Mouse (Mus musculus): Measurements from ENCODE around the gene Eml2.
"Not testable (repeated sequence)": the region's sequence is repeated elsewhere in the genome, so short reads cannot be mapped to it uniquely, and the experiment has no call there.

Gene Eml2

DNA sequence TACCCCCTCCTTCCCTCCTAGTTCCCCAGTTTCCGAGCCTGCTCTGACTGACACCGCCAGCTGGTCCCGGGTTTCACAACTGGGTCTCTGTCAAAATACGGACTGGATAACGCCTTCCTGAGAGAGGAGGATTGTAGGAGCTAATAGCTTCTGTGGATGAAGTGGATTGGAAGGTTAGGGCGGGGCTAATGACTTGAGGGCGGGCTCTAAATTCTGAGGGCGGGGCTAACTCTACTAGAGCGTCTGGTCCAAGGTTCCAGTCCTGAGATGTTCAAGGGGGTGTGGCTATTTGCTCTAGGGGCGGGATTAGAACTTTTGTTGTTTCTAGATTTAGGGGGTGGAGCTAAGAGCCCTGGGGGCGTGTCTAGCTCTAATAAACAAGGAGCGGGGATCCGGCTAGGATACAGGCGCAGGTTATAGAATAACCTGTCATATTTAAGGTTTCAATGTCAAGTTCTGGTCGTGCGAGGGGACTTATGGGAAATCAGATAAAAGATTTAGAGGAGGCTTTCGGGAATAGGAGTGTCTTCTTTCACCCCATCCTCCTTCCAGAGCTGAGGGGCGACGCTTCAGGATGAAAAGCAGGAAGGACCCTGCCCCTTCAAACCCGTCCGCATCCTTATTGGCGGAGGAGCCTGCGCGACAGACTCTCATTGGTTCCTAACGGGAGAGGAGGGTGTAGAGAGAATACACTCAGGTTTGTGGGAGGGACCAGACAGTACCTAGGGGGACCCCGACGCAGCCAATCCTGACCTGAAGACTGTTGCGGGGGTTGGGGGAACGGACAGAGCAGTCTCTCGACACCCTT is at the start of gene Eml2:
Gene Eml2, plus strand, starts transcription at position 714 of the 808 bp plus-strand sequence.
- DNase-seq, result peak; percentile 95

- no peak for DNase-seq
These were observed 48.5 kb upstream of the Eml2 start for GRCm38 (mm10) chr7:19127744-19128143.

GRCm38 (mm10) chr7:19129396-19129795 is 46.8 kb upstream of the Eml2 start:
- DNase-seq, result no peak

GRCm38 (mm10) chr7:19130657-19131056 is 45.6 kb upstream of the Eml2 start:
- DNase-seq, result no peak

DNA sequence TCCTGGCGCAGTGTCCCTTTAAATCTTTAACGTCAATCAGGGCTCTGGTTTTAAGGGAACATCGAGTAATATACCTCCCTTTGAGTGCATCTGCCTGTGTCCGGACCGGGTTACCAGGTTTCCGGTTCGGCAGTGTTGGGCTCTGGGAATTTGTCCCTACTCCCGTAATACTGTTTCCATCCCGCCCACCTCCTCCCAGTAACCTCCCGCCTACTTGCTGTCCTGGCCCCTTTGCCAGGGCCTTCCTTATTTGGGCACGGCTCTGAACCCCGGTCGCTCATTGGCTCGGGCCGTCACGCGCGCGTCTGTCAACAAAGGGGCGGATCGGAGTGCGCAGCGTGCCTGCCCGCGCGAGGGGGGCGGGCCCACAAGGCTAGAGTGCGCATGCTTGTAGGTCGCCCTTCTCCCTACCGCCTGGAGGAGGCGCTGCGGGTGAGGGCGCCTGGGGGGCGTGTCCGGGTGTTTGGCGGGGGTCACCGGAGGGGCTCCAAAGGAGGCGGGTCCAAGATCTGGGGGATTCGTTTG is 44.8 kb upstream of the Eml2 start:
- peak; percentile 99 for DNase-seq

DNA sequence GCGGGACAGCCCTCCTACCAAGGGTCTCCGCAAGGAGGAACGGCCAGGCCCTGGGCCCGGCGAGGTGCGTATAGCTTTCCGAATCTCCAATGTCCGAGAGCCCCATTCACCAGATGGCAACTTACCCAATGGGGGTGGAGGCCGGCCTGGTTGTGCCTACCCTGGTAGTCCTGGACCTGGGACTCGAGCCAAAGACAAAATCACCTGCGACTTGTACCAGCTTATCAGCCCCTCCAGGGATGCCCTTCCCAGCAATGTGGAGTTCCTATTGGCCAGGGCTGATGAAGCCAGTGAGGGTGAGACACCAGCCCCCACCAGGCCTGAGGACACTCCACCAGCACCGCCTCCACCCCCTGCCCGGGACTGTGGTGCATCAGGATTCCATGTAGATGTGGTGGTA is 40.1 kb upstream of the Eml2 start:
- no peak for DNase-seq

- DNase-seq, result peak; percentile 49
These were observed 39.4 kb upstream of the Eml2 start for GRCm38 (mm10) chr7:19136673-19137334.

DNA sequence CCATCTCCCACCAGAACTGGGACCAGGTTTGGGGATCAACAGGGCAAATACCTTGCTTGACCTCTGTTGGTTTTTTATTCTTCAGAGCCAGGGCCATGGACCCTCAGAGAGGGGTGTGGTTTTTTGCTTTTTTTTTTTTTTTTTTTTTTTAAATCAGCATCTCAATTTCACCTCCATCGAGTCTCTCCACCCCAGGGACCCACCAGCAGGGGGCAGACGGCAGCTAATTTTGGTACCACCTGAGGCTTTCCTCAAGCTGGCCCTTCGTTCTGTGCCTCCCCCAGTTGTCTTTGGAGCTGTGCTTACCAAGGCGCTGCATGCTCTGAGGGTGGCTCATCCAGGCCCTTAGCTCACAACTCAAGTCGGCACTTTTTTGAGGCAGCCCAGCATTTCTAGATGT is 38.8 kb upstream of the Eml2 start:
- DNase-seq, result no peak

- DNase-seq, result no peak
These were observed 29.4 kb upstream of the Eml2 start for GRCm38 (mm10) chr7:19146793-19147192.

GRCm38 (mm10) chr7:19147497-19148045 is 28.6 kb upstream of the Eml2 start:
- DNase-seq, result no peak

DNA sequence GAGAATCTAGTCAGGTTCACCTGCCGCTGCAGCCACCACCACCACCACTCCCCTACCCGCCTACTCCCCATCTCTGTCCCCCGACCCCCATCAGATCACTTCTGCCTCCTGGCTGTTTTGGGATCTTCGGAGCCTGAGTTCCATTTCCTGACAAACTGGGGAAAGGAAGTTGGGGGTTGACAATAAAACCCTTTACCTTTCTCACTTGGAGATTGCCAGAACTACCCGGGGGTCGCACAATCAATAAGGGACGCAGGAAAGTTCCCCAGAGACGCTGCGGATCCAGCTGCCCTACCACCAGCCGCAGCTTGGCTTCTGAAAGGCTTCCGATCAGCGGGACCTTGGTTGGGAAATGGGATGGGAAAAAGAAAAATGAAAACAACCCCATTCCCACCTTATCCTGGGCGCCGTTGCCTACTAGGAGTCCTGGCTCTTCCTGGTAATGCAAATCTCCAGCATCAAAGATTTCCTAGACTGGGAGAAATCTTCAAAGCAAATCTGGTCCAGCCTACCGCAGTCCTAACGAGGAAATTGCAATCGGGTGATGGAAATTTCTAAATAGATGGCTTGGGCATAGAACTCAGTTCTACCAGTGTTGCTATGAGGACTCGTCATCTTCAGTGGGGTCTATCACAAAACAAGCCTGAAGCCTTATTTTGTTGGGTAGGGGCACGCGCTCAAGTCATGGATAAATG is 27.9 kb upstream of the Eml2 start:
- DNase-seq, result no peak

GRCm38 (mm10) chr7:19148875-19149541 is 27.2 kb upstream of the Eml2 start, which contains the start of gene Qpctl:
Qpctl (minus strand) TSS chr7:19149291.
- DNase-seq, result peak; percentile 99

GRCm38 (mm10) chr7:19149626-19150025 is 26.6 kb upstream of the Eml2 start, which contains the start of gene Snrpd2:
Snrpd2 (plus strand) TSS chr7:19149722.
- DNase-seq, result peak; percentile 96

DNA sequence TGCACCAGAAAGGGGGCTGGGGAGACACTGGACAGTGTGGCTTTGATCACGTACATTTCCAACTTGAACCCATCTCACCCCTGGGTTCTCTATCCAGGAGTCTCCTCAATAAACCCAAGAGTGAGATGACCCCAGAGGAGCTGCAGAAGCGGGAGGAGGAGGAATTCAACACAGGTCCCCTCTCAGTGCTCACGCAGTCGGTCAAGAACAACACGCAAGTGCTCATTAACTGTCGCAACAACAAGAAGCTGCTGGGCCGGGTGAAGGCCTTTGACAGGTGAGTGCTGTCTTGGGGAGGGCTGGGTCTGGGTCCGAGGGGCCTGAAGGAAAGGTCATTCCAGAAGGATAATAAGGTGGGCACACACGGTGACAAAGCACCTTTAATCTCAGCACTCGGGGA is 25.1 kb upstream of the Eml2 start:
- DNase-seq, result not testable (repeated sequence)

- DNase-seq, result no peak
These were observed 21.4 kb upstream of the Eml2 start for GRCm38 (mm10) chr7:19154796-19155195.

DNA sequence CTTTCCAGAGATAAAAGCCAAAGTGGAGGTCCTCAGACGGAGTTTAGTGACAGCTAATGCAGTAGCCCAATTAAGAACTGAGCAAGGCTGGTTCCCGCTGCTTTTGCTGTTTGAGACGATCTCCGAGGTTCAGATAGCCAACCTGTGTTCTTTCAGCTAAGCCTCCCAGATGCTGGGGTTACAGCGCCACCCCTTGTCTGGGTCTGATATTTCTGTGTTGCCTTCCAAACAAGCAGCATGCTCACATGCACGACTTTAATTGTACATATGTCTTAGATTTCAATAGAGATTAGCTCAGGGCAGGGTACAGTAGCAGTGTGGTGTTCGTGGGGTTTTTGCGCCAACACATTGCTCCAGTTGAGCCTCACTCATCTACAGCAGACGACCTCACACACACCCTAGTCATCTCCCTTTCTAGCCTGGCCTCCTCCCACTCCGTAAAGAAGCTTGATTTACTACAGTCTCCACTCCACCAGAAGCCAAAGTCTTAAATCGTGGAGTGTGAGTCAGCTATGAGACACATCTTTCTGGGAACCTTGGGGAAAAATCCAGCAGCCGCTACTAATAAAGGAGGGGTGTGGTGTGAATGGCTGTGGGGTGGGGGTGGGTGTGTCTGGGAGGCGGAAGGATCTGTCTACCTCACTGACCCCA is 20.3 kb upstream of the Eml2 start:
- DNase-seq, result no peak

DNA sequence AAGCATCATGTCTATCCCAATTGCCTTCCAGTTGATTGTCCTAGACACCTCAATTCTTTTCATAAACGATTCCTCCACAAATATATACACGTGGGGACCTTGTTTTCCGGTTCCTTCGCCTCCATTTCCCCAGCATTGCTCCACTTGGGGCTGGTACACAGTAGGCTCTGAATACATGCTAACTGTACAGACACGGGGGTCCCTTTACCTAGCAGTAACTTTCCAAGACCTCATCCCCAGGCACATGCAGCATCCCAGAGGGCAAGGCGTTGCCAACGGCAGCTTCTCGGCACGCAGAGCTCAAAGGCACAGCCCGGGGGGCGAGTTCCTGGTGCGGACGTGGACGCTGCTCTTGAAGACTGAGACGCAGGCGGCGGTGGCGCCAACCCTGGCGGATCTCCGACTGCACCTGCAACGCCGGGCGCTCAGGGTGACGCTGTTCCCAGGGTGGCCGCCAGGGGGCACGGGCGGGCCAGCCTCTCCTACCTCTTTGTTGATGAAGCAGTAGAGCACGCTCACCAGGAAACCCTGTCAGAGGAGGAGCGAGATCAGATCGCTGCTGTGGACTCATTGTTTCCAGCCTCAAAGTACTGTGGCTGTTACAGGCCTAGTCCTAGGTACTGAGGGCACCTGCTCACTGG is 18.9 kb upstream of the Eml2 start:
- peak; percentile 90 for DNase-seq

GRCm38 (mm10) chr7:19158601-19159000 is 17.6 kb upstream of the Eml2 start:
- DNase-seq, result no peak

- no peak for DNase-seq
These were observed 16.8 kb upstream of the Eml2 start for GRCm38 (mm10) chr7:19159411-19159810.

DNA sequence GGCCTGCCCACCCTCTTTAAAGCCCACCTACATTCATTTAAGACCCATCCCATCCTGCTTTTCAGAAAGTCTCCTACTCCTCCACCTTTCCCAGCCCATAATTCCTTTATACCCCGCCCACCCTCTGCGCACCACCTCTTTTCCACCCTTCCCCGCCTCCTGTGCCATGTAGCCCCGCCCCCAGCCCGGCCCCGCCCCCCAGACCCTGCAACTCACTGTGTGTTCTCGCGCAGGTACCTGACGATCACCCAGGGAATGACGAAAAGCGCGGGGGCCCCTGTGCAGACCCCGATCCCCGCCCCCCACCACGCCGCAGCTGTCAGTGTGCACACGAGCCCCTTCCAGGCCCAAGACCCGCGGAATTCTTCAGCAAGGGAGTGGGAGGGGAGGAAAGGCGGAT is 16.1 kb upstream of the Eml2 start:
- DNase-seq, result no peak

DNA sequence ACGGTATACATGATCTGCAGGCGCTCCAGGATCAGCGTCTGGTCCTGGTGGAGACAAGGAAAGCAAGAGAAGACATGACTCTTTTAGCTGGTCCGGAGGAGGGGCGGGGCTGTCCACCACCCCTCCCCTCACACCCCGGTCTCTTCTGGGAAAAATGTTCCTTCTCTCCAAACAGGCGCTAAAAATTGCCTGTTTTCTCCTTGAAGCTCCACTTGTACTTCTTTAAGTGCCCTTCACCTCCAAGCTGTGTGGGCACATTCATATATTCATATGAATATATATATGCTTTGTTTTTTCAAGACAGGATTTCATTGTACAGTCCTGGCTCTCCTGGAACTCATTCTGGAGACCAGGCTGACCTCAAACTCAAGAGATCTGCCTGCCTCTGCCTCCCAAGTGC is 13.3 kb upstream of the Eml2 start:
- DNase-seq, result no peak

Measured in layer of hippocampus, adult 9-11 months (tissue).